In genomic region chr3:157472674-157473073, GRCm38 (mm10) we compare ENCODE assay signal across 27 mouse cellular contexts.
DNase-seq lines count a peak whose midpoint lies in the region; ATAC-seq and TF ChIP-seq lines count a peak whose summit lies in the region.
"Had no signal": no experiment of that assay in that cellular context is flagged by ENCODE, and none has a peak within 500 bp of the region (broad histone marks: within the 10 kb centered on the region; RNA-seq: fewer than 3 reads in every experiment).

No protein-coding gene starts in this region.

- H3K27ac ChIP-seq in forebrain, embryonic 14.5 days (ENCODE audit: low read depth, low read length): no peak overlapping the region
- H3K27ac ChIP-seq in forebrain, embryonic 10.5 days: no peak overlapping the region
- 0 out of 2 replicates have a peak overlapping the region, but pooled peaks have one; percentile 29 for H3K27ac ChIP-seq in forebrain, postnatal 0 days (ENCODE audit: low read depth, low read length)
- H3K27ac ChIP-seq in forebrain, embryonic 12.5 days: no peak overlapping the region
- H3K27ac ChIP-seq in limb, embryonic 14.5 days (replicated peaks; ENCODE audit: low read depth, low read length): no peak overlapping the region
- no peak overlapping the region for H3K27ac ChIP-seq in limb, embryonic 10.5 days
- H3K27ac ChIP-seq: embryonic facial prominence, embryonic 12.5 days; gastrocnemius, adult 2 months; heart, embryonic 15.5 days; hindbrain, embryonic 14.5 days; hindbrain, postnatal 0 days had no signal

- no peak for TF ChIP-seq CTCF in forebrain, postnatal 0 days (IDR thresholded peaks at IDR 0.05; ENCODE audit: low read depth)
- TF ChIP-seq CTCF in brain, embryonic 14.5 days (IDR thresholded peaks at IDR 0.05; ENCODE audit: borderline replicate concordance, extremely low read depth, insufficient read depth, insufficient read length): no peak

- 74% methylated on average over 5 of the region's 5 CpGs for WGBS in forebrain, embryonic 14.5 days
- WGBS in forebrain, embryonic 10.5 days: 86% methylated on average over 5 of the region's 5 CpGs
- 69% methylated on average over 5 of the region's 5 CpGs for WGBS in forebrain, postnatal 0 days
- WGBS in forebrain, embryonic 12.5 days: 77% methylated on average over 5 of the region's 5 CpGs
- 59% methylated on average over 5 of the region's 5 CpGs for WGBS in limb, embryonic 14.5 days
- WGBS in limb, embryonic 10.5 days: 82% methylated on average over 5 of the region's 5 CpGs

- no peaks in the 10 kb centered on the region for H3K9me3 ChIP-seq in forebrain, embryonic 14.5 days (replicated peaks; ENCODE audit: control insufficient read depth, low read length)
- H3K9me3 ChIP-seq in forebrain, embryonic 10.5 days: no peaks in the 10 kb centered on the region
- H3K9me3 ChIP-seq in forebrain, postnatal 0 days (ENCODE audit: low read length): no peaks in the 10 kb centered on the region
- H3K9me3 ChIP-seq in forebrain, embryonic 12.5 days: no peaks in the 10 kb centered on the region
- no peaks in the 10 kb centered on the region for H3K9me3 ChIP-seq in limb, embryonic 14.5 days (ENCODE audit: control insufficient read depth, low read length)
- no peaks in the 10 kb centered on the region for H3K9me3 ChIP-seq in limb, embryonic 10.5 days (replicated peaks)
- H3K9me3 ChIP-seq: embryonic facial prominence, embryonic 12.5 days; G1E; heart, embryonic 12.5 days; heart, embryonic 15.5 days had no signal

- TF ChIP-seq POLR2A in limb, embryonic 14.5 days (IDR thresholded peaks at IDR 0.05; ENCODE audit: borderline replicate concordance, extremely low read depth, insufficient read depth, insufficient read length): no peak
- TF ChIP-seq POLR2A in brain, embryonic 14.5 days (IDR thresholded peaks at IDR 0.05; ENCODE audit: borderline replicate concordance, extremely low read depth, insufficient read depth, insufficient read length, poor library complexity, severe bottlenecking): no peak

- no peak overlapping the region for H3K4me3 ChIP-seq in forebrain, embryonic 14.5 days (ENCODE audit: low read depth, low read length)
- H3K4me3 ChIP-seq in forebrain, embryonic 10.5 days: no peak overlapping the region
- no peak overlapping the region for H3K4me3 ChIP-seq in forebrain, postnatal 0 days (ENCODE audit: low read depth, low read length)
- no peak overlapping the region for H3K4me3 ChIP-seq in forebrain, embryonic 12.5 days (replicated peaks)
- H3K4me3 ChIP-seq in limb, embryonic 14.5 days (replicated peaks; ENCODE audit: low read length): no peak overlapping the region
- H3K4me3 ChIP-seq in limb, embryonic 10.5 days: no peak overlapping the region
- H3K4me3 ChIP-seq: embryonic facial prominence, embryonic 12.5 days; erythroblast, embryonic 14.5 days; gastrocnemius, adult 2 months; heart, embryonic 12.5 days; heart, embryonic 15.5 days had no signal

- H3K4me1 ChIP-seq in forebrain, embryonic 14.5 days (ENCODE audit: control insufficient read depth, insufficient read depth, low read length): no peaks in the 10 kb centered on the region
- H3K4me1 ChIP-seq in forebrain, embryonic 10.5 days: peaks cover 8% of the 10 kb centered on the region
- no peaks in the 10 kb centered on the region for H3K4me1 ChIP-seq in forebrain, postnatal 0 days (ENCODE audit: insufficient read depth)
- 0 out of 2 replicates have a peak, but pooled peaks cover 3% of the 10 kb centered on the region for H3K4me1 ChIP-seq in forebrain, embryonic 12.5 days
- H3K4me1 ChIP-seq in limb, embryonic 14.5 days (ENCODE audit: control insufficient read depth, insufficient read depth, low read length): no peaks in the 10 kb centered on the region
- no peaks in the 10 kb centered on the region for H3K4me1 ChIP-seq in limb, embryonic 10.5 days
- H3K4me1 ChIP-seq: embryonic facial prominence, embryonic 12.5 days; heart, embryonic 12.5 days; heart, embryonic 15.5 days had no signal

- H3K36me3 ChIP-seq in forebrain, embryonic 14.5 days (ENCODE audit: control insufficient read depth, insufficient read depth, low read length): no peaks in the 10 kb centered on the region
- no peaks in the 10 kb centered on the region for H3K36me3 ChIP-seq in forebrain, embryonic 10.5 days (replicated peaks)
- no peaks in the 10 kb centered on the region for H3K36me3 ChIP-seq in forebrain, postnatal 0 days (ENCODE audit: insufficient read depth)
- H3K36me3 ChIP-seq in forebrain, embryonic 12.5 days (replicated peaks): no peaks in the 10 kb centered on the region
- H3K36me3 ChIP-seq in limb, embryonic 14.5 days (ENCODE audit: control insufficient read depth, insufficient read depth, low read length): no peaks in the 10 kb centered on the region
- no peaks in the 10 kb centered on the region for H3K36me3 ChIP-seq in limb, embryonic 10.5 days
- H3K36me3 ChIP-seq: embryonic facial prominence, embryonic 12.5 days; G1E; heart, embryonic 12.5 days; heart, embryonic 15.5 days had no signal

- no peak for ATAC-seq in forebrain, embryonic 14.5 days
- peak; percentile 84 for ATAC-seq in forebrain, postnatal 0 days
- no peak for ATAC-seq in forebrain, embryonic 12.5 days (ENCODE audit: low FRiP score)
- peak; percentile 62; the same call in 1 of the 2 replicates for ATAC-seq in limb, embryonic 14.5 days (ENCODE audit: low FRiP score, low read depth)
- ATAC-seq: hindbrain, postnatal 0 days; inflammation-experienced regulatory T-cells, adult 6 months; intestine, embryonic 16.5 days; Patski had no signal

- peak; percentile 25 for DNase-seq in forebrain, embryonic 14.5 days (ENCODE audit: low spot score)
- no peak for DNase-seq in forebrain, embryonic 10.5 days (ENCODE audit: extremely low spot score, low spot score)
- no peak for DNase-seq in forebrain, postnatal 0 days
- peak; percentile 8 for DNase-seq in limb, embryonic 14.5 days (ENCODE audit: low spot score)
- DNase-seq in limb, embryonic 10.5 days (ENCODE audit: low spot score): no peak
- DNase-seq in brain, embryonic 14.5 days (ENCODE audit: low read depth): peak; percentile 50
- DNase-seq: adrenal gland, postnatal 10 days; adrenal gland, postnatal 36 days; B cell, adult 2 months; cerebellum, adult 11-12 months; cerebellum, adult 9-10 months; cerebellum, postnatal 14 days; gastrocnemius, adult 2 months; gastrocnemius, postnatal 14 days; heart, postnatal 4 days; kidney, adult 2 months had no signal

- H3K4me2 ChIP-seq in forebrain, embryonic 14.5 days (ENCODE audit: low read length): no peak overlapping the region
- H3K4me2 ChIP-seq in forebrain, postnatal 0 days (ENCODE audit: low read depth): no peak overlapping the region
- no peak overlapping the region for H3K4me2 ChIP-seq in forebrain, embryonic 12.5 days
- H3K4me2 ChIP-seq in limb, embryonic 14.5 days (replicated peaks; ENCODE audit: low read depth, low read length, severe bottlenecking): no peak overlapping the region
- H3K4me2 ChIP-seq: embryonic facial prominence, embryonic 12.5 days; heart, embryonic 12.5 days; heart, embryonic 15.5 days; hindbrain, embryonic 14.5 days had no signal

- no peaks in the 10 kb centered on the region for H3K27me3 ChIP-seq in forebrain, embryonic 14.5 days (replicated peaks; ENCODE audit: control insufficient read depth, insufficient read depth, low read length)
- no peaks in the 10 kb centered on the region for H3K27me3 ChIP-seq in forebrain, embryonic 10.5 days (ENCODE audit: poor library complexity, severe bottlenecking)
- no peaks in the 10 kb centered on the region for H3K27me3 ChIP-seq in forebrain, postnatal 0 days (ENCODE audit: insufficient read depth, low read length)
- H3K27me3 ChIP-seq in forebrain, embryonic 12.5 days: no peaks in the 10 kb centered on the region
- no peaks in the 10 kb centered on the region for H3K27me3 ChIP-seq in limb, embryonic 14.5 days (ENCODE audit: control insufficient read depth, insufficient read depth, low read length)
- no peaks in the 10 kb centered on the region for H3K27me3 ChIP-seq in limb, embryonic 10.5 days (ENCODE audit: low read depth, poor library complexity, severe bottlenecking)
- H3K27me3 ChIP-seq: embryonic facial prominence, embryonic 12.5 days; heart, embryonic 12.5 days; heart, embryonic 15.5 days; Patski had no signal

- no peak overlapping the region for H3K9ac ChIP-seq in forebrain, embryonic 14.5 days (ENCODE audit: low read length)
- no peak overlapping the region for H3K9ac ChIP-seq in forebrain, postnatal 0 days
- H3K9ac ChIP-seq in forebrain, embryonic 12.5 days: no peak overlapping the region
- H3K9ac ChIP-seq in limb, embryonic 14.5 days (ENCODE audit: low read depth, low read length, severe bottlenecking): no peak overlapping the region
- H3K9ac ChIP-seq: embryonic facial prominence, embryonic 12.5 days; heart, embryonic 12.5 days; heart, embryonic 15.5 days; hindbrain, embryonic 14.5 days had no signal

Comparison
In these comparisons a context has a peak if more than half of its experiments do, and no peak if none do; other contexts are left out.
1. ATAC-seq: peak in forebrain, postnatal 0 days (single experiment) and limb, embryonic 14.5 days (single experiment); none in forebrain, embryonic 14.5 days (single experiment) and forebrain, embryonic 12.5 days (single experiment).
2. DNase-seq: peak in forebrain, embryonic 14.5 days (single experiment), limb, embryonic 14.5 days (single experiment) and brain, embryonic 14.5 days (single experiment); none in forebrain, embryonic 10.5 days (single experiment), forebrain, postnatal 0 days (single experiment) and limb, embryonic 10.5 days (single experiment).